In the genomic region with DNA sequence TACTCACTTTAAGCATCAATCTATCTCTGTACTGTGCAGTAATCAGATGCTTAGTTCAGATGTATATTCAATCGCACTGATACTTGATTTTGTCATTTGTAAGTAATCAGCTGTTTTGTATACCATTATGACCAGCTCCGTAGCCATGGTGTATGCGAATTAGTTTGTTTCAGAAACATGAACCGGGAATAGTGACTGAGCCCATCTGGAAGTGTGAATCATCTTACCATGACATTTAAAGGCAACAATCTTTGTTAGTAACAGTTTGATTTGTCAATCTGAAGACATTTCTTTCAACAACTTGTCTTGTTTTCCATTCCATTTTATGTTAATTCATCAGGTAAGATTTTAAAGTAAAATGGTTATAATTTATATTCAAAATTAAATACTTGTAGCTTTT, we compare ENCODE assay signal across 19 mouse cellular contexts. TPM values are rescaled to one million over a fixed set of nuclear protein-coding genes. Genes with fewer than 3 reads are reported as not detected.
DNase-seq lines count a peak whose midpoint lies in the region; ATAC-seq and TF ChIP-seq lines count a peak whose summit lies in the region.
"Had no signal": no experiment of that assay in that cellular context is flagged by ENCODE, and none has a peak within 500 bp of the region (broad histone marks: within the 10 kb centered on the region; RNA-seq: fewer than 3 reads in every experiment).

No protein-coding gene starts in this region.

- H3K4me3 ChIP-seq in forebrain, postnatal 0 days (ENCODE audit: low read depth, low read length) = no peak overlapping the region
- H3K4me3 ChIP-seq in forebrain, embryonic 16.5 days (replicated peaks; ENCODE audit: low read length) = no peak overlapping the region
- H3K4me3 ChIP-seq in midbrain, embryonic 11.5 days (ENCODE audit: low read depth, low read length) = no peak overlapping the region
- H3K4me3 ChIP-seq in midbrain, embryonic 14.5 days (replicated peaks; ENCODE audit: low read depth, low read length) = no peak overlapping the region
- H3K4me3 ChIP-seq in hindbrain, embryonic 13.5 days = no peak overlapping the region
- H3K4me3 ChIP-seq: embryonic facial prominence, embryonic 10.5 days; embryonic facial prominence, embryonic 12.5 days; forebrain, embryonic 13.5 days; forebrain, embryonic 15.5 days had no signal

- peaks cover 5% of the 10 kb centered on the region; the same call in 1 of the 2 replicates for H3K4me1 ChIP-seq in forebrain, postnatal 0 days (ENCODE audit: insufficient read depth)
- H3K4me1 ChIP-seq in forebrain, embryonic 16.5 days (replicated peaks; ENCODE audit: control insufficient read depth, insufficient read depth, low read length) = peaks cover 13% of the 10 kb centered on the region
- H3K4me1 ChIP-seq in midbrain, embryonic 11.5 days (ENCODE audit: control insufficient read depth, insufficient read depth, low read length) = no peaks in the 10 kb centered on the region
- no peaks in the 10 kb centered on the region for H3K4me1 ChIP-seq in midbrain, embryonic 14.5 days (ENCODE audit: control insufficient read depth, insufficient read depth, low read length)
- H3K4me1 ChIP-seq in hindbrain, embryonic 13.5 days (replicated peaks) = 0 out of 2 replicates have a peak, but pooled peaks cover 5% of the 10 kb centered on the region
- H3K4me1 ChIP-seq: embryonic facial prominence, embryonic 10.5 days had no signal

- no peak for TF ChIP-seq CTCF in forebrain, postnatal 0 days (IDR thresholded peaks at IDR 0.05; ENCODE audit: low read depth)

- H3K27me3 ChIP-seq in forebrain, postnatal 0 days (ENCODE audit: insufficient read depth, low read length) = no peaks in the 10 kb centered on the region
- H3K27me3 ChIP-seq in forebrain, embryonic 16.5 days (replicated peaks; ENCODE audit: control insufficient read depth, insufficient read depth, low read length) = no peaks in the 10 kb centered on the region
- no peaks in the 10 kb centered on the region for H3K27me3 ChIP-seq in midbrain, embryonic 11.5 days (ENCODE audit: control insufficient read depth, insufficient read depth, low read length)
- no peaks in the 10 kb centered on the region for H3K27me3 ChIP-seq in midbrain, embryonic 14.5 days (ENCODE audit: control insufficient read depth, insufficient read depth, low read length)
- no peaks in the 10 kb centered on the region for H3K27me3 ChIP-seq in hindbrain, embryonic 13.5 days
- H3K27me3 ChIP-seq: embryonic facial prominence, embryonic 12.5 days; forebrain, embryonic 13.5 days; forebrain, embryonic 15.5 days; Patski had no signal

- no peak overlapping the region for H3K9ac ChIP-seq in forebrain, postnatal 0 days
- no peak overlapping the region for H3K9ac ChIP-seq in forebrain, embryonic 16.5 days (replicated peaks; ENCODE audit: low read depth, low read length)
- no peak overlapping the region for H3K9ac ChIP-seq in midbrain, embryonic 11.5 days (ENCODE audit: low read length)
- no peak overlapping the region for H3K9ac ChIP-seq in midbrain, embryonic 14.5 days (replicated peaks; ENCODE audit: low read length)
- H3K9ac ChIP-seq in hindbrain, embryonic 13.5 days = no peak overlapping the region
- H3K9ac ChIP-seq: embryonic facial prominence, embryonic 12.5 days; forebrain, embryonic 13.5 days; forebrain, embryonic 15.5 days had no signal

- H3K27ac ChIP-seq in forebrain, postnatal 0 days (ENCODE audit: low read depth, low read length) = no peak overlapping the region
- no peak overlapping the region for H3K27ac ChIP-seq in forebrain, embryonic 16.5 days (ENCODE audit: low read length)
- H3K27ac ChIP-seq in midbrain, embryonic 11.5 days (ENCODE audit: low read depth, low read length) = no peak overlapping the region
- H3K27ac ChIP-seq in midbrain, embryonic 14.5 days (replicated peaks; ENCODE audit: low read depth, low read length) = no peak overlapping the region
- H3K27ac ChIP-seq in hindbrain, embryonic 13.5 days = no peak overlapping the region
- H3K27ac ChIP-seq: embryonic facial prominence, embryonic 10.5 days; embryonic facial prominence, embryonic 12.5 days; forebrain, embryonic 13.5 days; forebrain, embryonic 15.5 days had no signal

- DNase-seq in forebrain, postnatal 0 days = peak; percentile 20
- DNase-seq in midbrain, embryonic 11.5 days (ENCODE audit: low spot score, missing footprints) = peak; percentile 54
- DNase-seq in midbrain, embryonic 14.5 days = no peak
- peak; percentile 42 for DNase-seq in brain, adult 2 months (ENCODE audit: low read depth, low spot score)
- DNase-seq in thymus, adult 18-20 months = no peak
- DNase-seq: adrenal gland, postnatal 14 days; cerebellum, adult 11-12 months; cerebellum, adult 2 months; cerebellum, adult 9-10 months; cerebellum, postnatal 10 days; cerebellum, postnatal 25 days had no signal

- H3K9me3 ChIP-seq in forebrain, postnatal 0 days (ENCODE audit: low read length) = no peaks in the 10 kb centered on the region
- no peaks in the 10 kb centered on the region for H3K9me3 ChIP-seq in forebrain, embryonic 16.5 days (ENCODE audit: control insufficient read depth, low read length)
- H3K9me3 ChIP-seq in midbrain, embryonic 11.5 days (ENCODE audit: control insufficient read depth, low read length) = no peaks in the 10 kb centered on the region
- no peaks in the 10 kb centered on the region for H3K9me3 ChIP-seq in midbrain, embryonic 14.5 days (ENCODE audit: control insufficient read depth, low read length)
- no peaks in the 10 kb centered on the region for H3K9me3 ChIP-seq in hindbrain, embryonic 13.5 days
- H3K9me3 ChIP-seq: embryonic facial prominence, embryonic 12.5 days; forebrain, embryonic 13.5 days; forebrain, embryonic 15.5 days had no signal

- no peaks in the 10 kb centered on the region for H3K36me3 ChIP-seq in forebrain, postnatal 0 days (ENCODE audit: insufficient read depth)
- no peaks in the 10 kb centered on the region for H3K36me3 ChIP-seq in forebrain, embryonic 16.5 days (ENCODE audit: control insufficient read depth, insufficient read depth)
- no peaks in the 10 kb centered on the region for H3K36me3 ChIP-seq in midbrain, embryonic 11.5 days (ENCODE audit: control insufficient read depth, insufficient read depth, low read length)
- no peaks in the 10 kb centered on the region for H3K36me3 ChIP-seq in midbrain, embryonic 14.5 days (ENCODE audit: control insufficient read depth, insufficient read depth, low read length)
- H3K36me3 ChIP-seq in hindbrain, embryonic 13.5 days = no peaks in the 10 kb centered on the region
- H3K36me3 ChIP-seq: embryonic facial prominence, embryonic 10.5 days; embryonic facial prominence, embryonic 12.5 days; forebrain, embryonic 15.5 days had no signal

- H3K4me2 ChIP-seq in forebrain, postnatal 0 days (ENCODE audit: low read depth) = no peak overlapping the region
- H3K4me2 ChIP-seq in forebrain, embryonic 16.5 days (ENCODE audit: low read length) = no peak overlapping the region
- no peak overlapping the region for H3K4me2 ChIP-seq in midbrain, embryonic 11.5 days
- no peak overlapping the region for H3K4me2 ChIP-seq in midbrain, embryonic 14.5 days (ENCODE audit: low read length)
- H3K4me2 ChIP-seq in hindbrain, embryonic 13.5 days = no peak overlapping the region
- H3K4me2 ChIP-seq: embryonic facial prominence, embryonic 12.5 days; forebrain, embryonic 13.5 days; forebrain, embryonic 15.5 days had no signal

- peak; percentile 42; the same call in 1 of the 2 replicates for ATAC-seq in forebrain, postnatal 0 days
- ATAC-seq in forebrain, embryonic 16.5 days = no peak
- ATAC-seq in midbrain, embryonic 11.5 days (ENCODE audit: low FRiP score) = no peak
- no peak for ATAC-seq in midbrain, embryonic 14.5 days (ENCODE audit: low FRiP score, low TSS enrichment)
- no peak for ATAC-seq in hindbrain, embryonic 13.5 days (ENCODE audit: low FRiP score)
- ATAC-seq: activated CD4-positive, CD25-positive, alpha-beta regulatory T cell, adult 4 months; forebrain, embryonic 13.5 days; forebrain, embryonic 15.5 days; Patski had no signal

- WGBS in forebrain, postnatal 0 days = 49% methylated on average over 4 of the region's 4 CpGs
- 52% methylated on average over 4 of the region's 4 CpGs for WGBS in forebrain, embryonic 16.5 days
- 94% methylated on average over 4 of the region's 4 CpGs for WGBS in midbrain, embryonic 11.5 days
- WGBS in midbrain, embryonic 14.5 days = 74% methylated on average over 4 of the region's 4 CpGs
- 64% methylated on average over 4 of the region's 4 CpGs for WGBS in hindbrain, embryonic 13.5 days

RNA-seq across cellular contexts. Expression of a gene that starts 53.2 kb away (rescaled TPM):
- total RNA-seq in forebrain, postnatal 0 days (2014; rRNA removed) = 40.9 and 47.6 TPM in 2 replicates
- polyA plus RNA-seq in forebrain, postnatal 0 days (2015; fragmentation: Nextera tagmentation; extraction: Ambion mirVana) = 8.6 and 12.9 TPM in 2 replicates
- polyA plus RNA-seq in forebrain, embryonic 16.5 days (2015; fragmentation: Nextera tagmentation; extraction: Ambion mirVana) = 11.4 and 12.0 TPM in 2 replicates
- polyA plus RNA-seq in midbrain, embryonic 11.5 days (2014; fragmentation: Nextera tagmentation; extraction: Ambion mirVana) = 6.9 and 7.2 TPM in 2 replicates
- 18.0 and 19.7 TPM in 2 replicates for polyA plus RNA-seq in midbrain, embryonic 14.5 days (2014; fragmentation: Nextera tagmentation; extraction: Ambion mirVana)
- polyA plus RNA-seq in hindbrain, embryonic 13.5 days (2015; fragmentation: Nextera tagmentation; extraction: Ambion mirVana) = 10.7 and 11.7 TPM in 2 replicates
- polyA plus RNA-seq: activated CD4-positive, CD25-positive, alpha-beta regulatory T cell, adult 4 months had no signal

Comparison
In these comparisons a context has a peak if more than half of its experiments do, and no peak if none do; other contexts are left out.
1. DNase-seq: peak in forebrain, postnatal 0 days (single experiment), midbrain, embryonic 11.5 days (single experiment) and brain, adult 2 months (single experiment); none in midbrain, embryonic 14.5 days (single experiment) and thymus, adult 18-20 months (0 of 2).